Mouse (Mus musculus) myocyte (in vitro differentiated cells): Measurements from ENCODE around the gene Msi2. TPM values are rescaled to one million over a fixed set of nuclear protein-coding genes. Genes with fewer than 3 reads are reported as not detected.

Experiments
- H3K27me3 ChIP-seq: one replicate; pipeline ENCODE4 v1.6.1; 2011; ENCODE audit not compliant: control insufficient read depth, insufficient read depth, insufficient read length
- H3K36me3 ChIP-seq: one replicate; pipeline ENCODE4 v1.6.1; 2011; ENCODE audit not compliant: control insufficient read depth, insufficient read depth
- H3K4me2 ChIP-seq: one replicate; pipeline ENCODE4 v1.6.1; 2011; ENCODE audit warnings: low read depth, control low read depth
- H3K4me3 ChIP-seq: one replicate; pipeline ENCODE4 v1.5.1; 2011; ENCODE audit warnings: mild to moderate bottlenecking, control low read depth, moderate library complexity
- H3K79me2 ChIP-seq: one replicate; pipeline ENCODE4 v1.6.1; 2011; ENCODE audit not compliant: control insufficient read depth, insufficient read depth
- H3ac ChIP-seq: one replicate; pipeline ENCODE4 v1.6.1; 2011; ENCODE audit not compliant: control insufficient read depth, insufficient read length
- CEBPB ChIP-seq: IDR thresholded peaks from 2 replicates; pipeline ENCODE4 v1.6.1; 2011; ENCODE audit warnings: mild to moderate bottlenecking, moderate library complexity; ENCODE audit not compliant: poor library complexity, insufficient read depth, severe bottlenecking
- E2F4 ChIP-seq: IDR thresholded peaks from one replicate; pipeline ENCODE4 v1.6.1; 2011; ENCODE audit warnings: mild to moderate bottlenecking, control low read depth, moderate library complexity; ENCODE audit not compliant: insufficient read depth
- MAX ChIP-seq: IDR thresholded peaks from one replicate; pipeline ENCODE4 v1.6.1; 2011; ENCODE audit warnings: low read depth, mild to moderate bottlenecking, control low read depth
- MYOD1 ChIP-seq, 3 experiments: IDR thresholded peaks; one replicate each; pipeline ENCODE4 v1.6.1; 2011; ENCODE audit warnings: control low read depth in 2 of 3, low read depth in 2 of 3, mild to moderate bottlenecking in 2 of 3, moderate library complexity in 1 of 3; ENCODE audit not compliant: insufficient read length in 2 of 3, control insufficient read depth in 1 of 3
- MYOG ChIP-seq, 3 experiments: IDR thresholded peaks; one replicate each; pipeline ENCODE4 v1.6.1; 2011; ENCODE audit warnings: control low read depth in 2 of 3, low read depth in 2 of 3, mild to moderate bottlenecking in 2 of 3; ENCODE audit not compliant: insufficient read length in 2 of 3, control insufficient read depth in 1 of 3, insufficient read depth in 1 of 3
- POLR2A ChIP-seq: IDR thresholded peaks from one replicate; pipeline ENCODE4 v1.6.1; 2011; ENCODE audit warnings: low read depth, mild to moderate bottlenecking, control low read depth, moderate library complexity; ENCODE audit not compliant: insufficient read length
- POLR2AphosphoS2 ChIP-seq: IDR thresholded peaks from one replicate; pipeline ENCODE4 v1.6.1; 2011; ENCODE audit warnings: low read depth, control low read depth; ENCODE audit not compliant: insufficient read length
- REST ChIP-seq: IDR thresholded peaks from one replicate; pipeline ENCODE4 v1.6.1; 2011; ENCODE audit warnings: mild to moderate bottlenecking, control low read depth, moderate library complexity; ENCODE audit not compliant: insufficient read depth, insufficient read length
- SRF ChIP-seq: IDR thresholded peaks from one replicate; pipeline ENCODE4 v1.6.1; 2011; ENCODE audit warnings: low read depth; ENCODE audit not compliant: control insufficient read depth, insufficient read length
- TCF12 ChIP-seq: IDR thresholded peaks from one replicate; pipeline ENCODE4 v1.6.1; 2011; ENCODE audit warnings: mild to moderate bottlenecking, control low read depth; ENCODE audit not compliant: poor library complexity, insufficient read depth, severe bottlenecking
- TCF3 ChIP-seq: IDR thresholded peaks from one replicate; pipeline ENCODE4 v1.6.1; 2011; ENCODE audit warnings: low read depth, control low read depth; ENCODE audit not compliant: insufficient read length
- USF1 ChIP-seq: IDR thresholded peaks from one replicate; pipeline ENCODE4 v1.6.1; 2011; ENCODE audit warnings: low read depth, mild to moderate bottlenecking, control low read depth, moderate library complexity
- polyA plus RNA-seq: library from polyadenylated mRNA; unstranded; fragments of >200 nt; fragmentation: generic; extraction: Trizol; gene quantifications from one replicate; pipeline ENCODE4 v1.2.1, GENCODE M21; 2012; ENCODE audit warnings: missing spikeins

Msi2 gene
- polyA plus RNA-seq, 1 experiment = 37.9 TPM

DNA sequence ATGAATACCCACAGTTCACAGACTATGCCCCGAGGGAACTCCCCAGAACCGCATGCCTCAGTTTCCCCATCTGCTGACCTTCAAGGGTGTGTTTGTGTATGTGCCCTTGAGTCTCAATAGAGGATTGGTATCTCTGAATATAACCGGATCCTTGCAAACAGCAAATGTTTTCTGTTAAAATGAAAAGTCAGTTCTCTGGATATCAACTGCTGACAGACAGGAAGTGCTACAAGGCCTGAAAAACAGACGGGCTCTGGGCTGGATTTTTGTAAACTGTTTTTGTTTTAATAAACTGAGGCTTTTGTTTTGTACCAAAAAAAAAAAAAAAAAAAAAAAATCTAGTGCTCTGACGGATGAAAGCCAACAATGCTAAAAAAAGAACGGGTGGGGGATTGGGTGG, 95.8 kb downstream of the Msi2 start:
- Histone ChIP-seq H3K27me3 (no peaks in the 10 kb centered on the region), H3K4me2 (no peak overlapping the region), H3K36me3 (no peaks in the 10 kb centered on the region), H3ac (no peak overlapping the region), H3K79me2 (peaks cover 56% of the 10 kb centered on the region), H3K4me3 (no peak overlapping the region)
- TF ChIP-seq MYOG (IDR thresholded peaks at IDR 0.05; ENCODE audit: control insufficient read depth in 1 of 3, insufficient read depth in 1 of 3, insufficient read length in 2 of 3, low read depth in 2 of 3) = no peak
- no peak for TF ChIP-seq SRF
- TF ChIP-seq USF1 = no peak
- TF ChIP-seq TCF3 = no peak
- no peak for TF ChIP-seq MAX
- TF ChIP-seq TCF12 = no peak
- no peak for TF ChIP-seq E2F4
- no peak for TF ChIP-seq CEBPB
- no peak for TF ChIP-seq MYOD1 (IDR thresholded peaks at IDR 0.05; ENCODE audit: control insufficient read depth in 1 of 3, insufficient read length in 2 of 3, low read depth in 2 of 3)
- TF ChIP-seq REST = no peak
- no peak for TF ChIP-seq POLR2AphosphoS2
- TF ChIP-seq POLR2A = no peak

DNA sequence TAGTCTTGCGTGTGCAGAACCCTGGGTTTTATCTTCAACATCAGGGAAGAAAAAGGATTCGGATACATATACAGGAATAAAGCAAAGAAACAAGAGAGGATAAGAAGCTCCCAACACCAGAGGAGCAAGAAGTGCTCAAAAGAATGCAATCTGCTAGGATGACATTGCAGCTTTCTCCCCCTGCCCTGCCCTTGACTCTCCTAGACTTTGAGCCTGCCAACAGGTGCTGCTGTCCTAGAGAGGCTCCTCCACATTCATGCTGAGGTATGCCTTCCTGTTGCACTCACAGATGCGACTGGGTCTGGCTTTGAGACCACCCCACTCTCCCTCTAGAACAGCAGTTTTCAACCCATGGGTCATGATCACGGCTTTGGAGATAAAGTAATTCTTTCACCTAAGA, 96.5 kb downstream of the Msi2 start:
- no peak overlapping the region for H3K4me2 ChIP-seq
- TF ChIP-seq TCF3 = no peak
- TF ChIP-seq MYOD1 (IDR thresholded peaks at IDR 0.05; ENCODE audit: control insufficient read depth in 1 of 3, insufficient read length in 2 of 3, low read depth in 2 of 3) = peak in 2 of 3 experiments; percentile 32 to 42
- peak in 1 of 3 experiments; percentile 53 for TF ChIP-seq MYOG (IDR thresholded peaks at IDR 0.05; ENCODE audit: control insufficient read depth in 1 of 3, insufficient read depth in 1 of 3, insufficient read length in 2 of 3, low read depth in 2 of 3)
- H3K36me3 ChIP-seq = no peaks in the 10 kb centered on the region
- no peaks in the 10 kb centered on the region for H3K27me3 ChIP-seq
- no peak overlapping the region for H3K4me3 ChIP-seq
- peaks cover 55% of the 10 kb centered on the region for H3K79me2 ChIP-seq
- H3ac ChIP-seq = no peak overlapping the region

DNA sequence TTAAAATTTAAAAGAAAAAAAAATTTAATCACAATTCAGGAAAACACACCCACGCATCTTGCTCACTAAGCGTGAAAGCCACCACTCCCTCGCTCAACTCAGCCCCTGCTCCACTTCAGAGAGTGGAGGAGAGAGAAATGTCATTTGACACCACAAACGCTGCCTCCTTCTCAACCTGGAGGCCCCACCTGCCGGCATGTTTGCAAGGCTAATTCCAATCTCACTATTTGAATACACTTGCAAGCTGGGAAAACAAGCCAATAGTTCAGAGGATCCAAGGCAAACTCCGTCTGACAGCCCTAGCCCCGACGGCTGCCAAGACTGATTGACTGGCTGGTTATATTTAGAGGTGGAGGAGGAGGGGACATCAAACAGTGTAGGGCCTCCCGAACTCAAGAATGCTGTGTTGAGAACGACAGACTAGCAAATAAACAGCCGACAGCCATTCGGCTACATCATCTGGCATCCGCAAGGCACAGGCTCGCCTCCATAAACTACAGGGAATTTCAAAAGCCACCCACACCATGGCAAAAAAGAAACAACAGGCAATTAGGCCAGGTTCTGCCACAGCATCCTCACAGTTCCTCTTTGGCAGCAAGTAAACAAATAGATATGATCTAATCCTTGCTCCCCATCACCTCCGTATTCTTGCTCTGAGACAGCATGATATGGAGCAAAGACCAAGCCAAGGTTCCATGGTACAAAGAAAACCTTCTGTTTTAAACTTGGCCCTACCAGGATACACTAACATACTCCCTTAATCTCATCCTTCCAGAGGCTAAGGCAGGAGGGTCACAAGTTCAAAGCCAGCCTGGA, 97.9 kb downstream of the Msi2 start:
- no peak for TF ChIP-seq SRF
- TF ChIP-seq USF1 = no peak
- no peak for TF ChIP-seq POLR2AphosphoS2
- no peak for TF ChIP-seq POLR2A
- no peak for TF ChIP-seq MYOD1 (IDR thresholded peaks at IDR 0.05; ENCODE audit: control insufficient read depth in 1 of 3, insufficient read length in 2 of 3, low read depth in 2 of 3)
- TF ChIP-seq MAX = no peak
- TF ChIP-seq MYOG (IDR thresholded peaks at IDR 0.05; ENCODE audit: control insufficient read depth in 1 of 3, insufficient read depth in 1 of 3, insufficient read length in 2 of 3, low read depth in 2 of 3) = no peak
- TF ChIP-seq E2F4 = no peak
- no peak for TF ChIP-seq CEBPB
- TF ChIP-seq REST = no peak
- no peak for TF ChIP-seq TCF3
- no peak for TF ChIP-seq TCF12
- H3K4me3 ChIP-seq = no peak overlapping the region
- peaks cover 48% of the 10 kb centered on the region for H3K79me2 ChIP-seq
- H3K4me2 ChIP-seq = peak overlapping the region; percentile 39
- H3K36me3 ChIP-seq = no peaks in the 10 kb centered on the region
- no peaks in the 10 kb centered on the region for H3K27me3 ChIP-seq
- H3ac ChIP-seq = no peak overlapping the region

DNA sequence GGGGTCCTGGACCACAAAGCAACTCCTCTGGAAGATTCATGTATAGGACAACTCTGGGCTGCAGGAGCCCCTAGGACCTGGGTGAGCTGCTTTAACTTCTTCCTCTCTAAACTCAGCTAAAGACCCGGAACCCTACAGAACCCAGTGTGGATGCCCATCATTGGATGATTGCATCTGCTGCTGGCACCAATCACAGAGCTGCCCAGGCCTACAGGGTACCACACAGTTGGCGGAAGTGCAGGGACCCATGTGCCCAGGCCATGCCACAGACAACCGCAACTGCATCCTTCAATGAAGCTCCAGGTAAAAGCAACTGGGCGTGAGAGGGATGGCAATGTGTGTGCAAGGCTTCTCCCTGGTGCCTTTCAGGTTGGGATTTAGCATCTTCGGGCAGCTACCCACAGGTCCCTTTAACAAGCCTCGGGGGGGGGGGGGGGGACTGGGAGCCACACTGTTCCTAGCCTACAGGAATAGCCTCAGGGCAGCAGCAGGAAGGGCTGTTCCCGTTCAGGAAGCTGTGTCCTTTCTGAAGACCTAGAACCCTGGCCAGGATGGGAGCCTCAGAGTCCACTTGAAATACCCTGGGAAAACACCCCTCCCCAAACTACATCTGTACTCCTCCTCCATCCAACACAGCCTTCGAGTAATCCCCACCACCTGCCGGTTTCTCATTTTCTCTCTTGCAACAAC, 98.7 kb downstream of the Msi2 start:
- peak overlapping the region; percentile 39 for H3K4me2 ChIP-seq
- no peak overlapping the region for H3K4me3 ChIP-seq
- no peaks in the 10 kb centered on the region for H3K27me3 ChIP-seq
- no peak overlapping the region for H3ac ChIP-seq
- no peaks in the 10 kb centered on the region for H3K36me3 ChIP-seq
- peaks cover 42% of the 10 kb centered on the region for H3K79me2 ChIP-seq
- TF ChIP-seq MYOG (IDR thresholded peaks at IDR 0.05; ENCODE audit: control insufficient read depth in 1 of 3, insufficient read depth in 1 of 3, insufficient read length in 2 of 3, low read depth in 2 of 3) (no peak), E2F4 (no peak), POLR2A (no peak), TCF3 (no peak)

DNA sequence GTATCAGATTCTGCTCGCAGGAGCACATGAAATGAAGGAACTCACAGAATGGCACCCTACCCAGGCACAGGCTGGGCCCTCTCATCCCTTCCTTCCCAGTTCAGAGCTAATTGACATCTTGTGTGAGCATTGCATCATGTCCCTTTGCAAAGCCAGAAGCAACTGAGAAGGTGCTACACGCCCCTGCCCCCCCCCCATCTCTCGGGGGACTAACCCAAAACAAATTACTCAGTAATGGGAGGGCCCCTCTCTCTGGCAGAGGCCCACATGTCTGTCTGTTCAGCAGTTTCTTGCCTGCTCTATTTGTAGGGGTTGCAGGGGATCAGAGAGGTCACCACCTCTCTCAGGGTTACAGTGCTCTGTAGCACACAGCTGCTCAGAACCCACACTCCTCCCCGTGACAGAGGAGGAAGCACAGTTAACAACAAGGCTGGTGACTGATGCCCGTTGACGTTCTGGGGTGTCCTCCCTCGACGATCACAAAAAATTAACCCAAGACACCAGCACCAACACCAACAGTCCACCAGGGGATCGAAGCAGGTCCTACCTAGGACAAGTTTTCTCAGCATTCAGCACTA, 99.5 kb downstream of the Msi2 start:
- Histone ChIP-seq H3K27me3 (no peaks in the 10 kb centered on the region), H3K4me2 (no peak overlapping the region), H3K4me3 (no peak overlapping the region), H3K36me3 (no peaks in the 10 kb centered on the region), H3ac (no peak overlapping the region), H3K79me2 (peaks cover 37% of the 10 kb centered on the region)
- TF ChIP-seq SRF = no peak
- TF ChIP-seq USF1 = no peak
- TF ChIP-seq MYOG (IDR thresholded peaks at IDR 0.05; ENCODE audit: control insufficient read depth in 1 of 3, insufficient read depth in 1 of 3, insufficient read length in 2 of 3, low read depth in 2 of 3) = peak in 1 of 3 experiments; percentile 9
- TF ChIP-seq CEBPB = peak; percentile 85
